Mouse (Mus musculus) cerebellum, adult 2 months (tissue): Measurements from ENCODE around the gene Muc16. TPM values are rescaled to one million over a fixed set of nuclear protein-coding genes. Genes with fewer than 3 reads are reported as not detected.

Experiments
- DNase-seq, 2 experiments: peaks; one replicate each; pipeline ENCODE4 v3.0.0; 2021
- H3K27ac ChIP-seq: fragments of 200-500 bp; 2 replicates; pipeline ENCODE4 v1.5.1; 2012; ENCODE audit warnings: low read length, control low read depth, inconsistent platforms; ENCODE audit not compliant: insufficient read depth
- H3K27me3 ChIP-seq: fragments of 200-500 bp; 2 replicates; pipeline ENCODE4 v1.6.1; 2012; ENCODE audit warnings: inconsistent platforms, mild to moderate bottlenecking, low read length, moderate library complexity; ENCODE audit not compliant: control insufficient read depth, insufficient read depth
- H3K4me1 ChIP-seq: fragments of 200-500 bp; 2 replicates; pipeline ENCODE4 v1.6.1; 2011; ENCODE audit warnings: low read length; ENCODE audit not compliant: control insufficient read depth, insufficient read depth
- H3K4me3 ChIP-seq: fragments of 200-500 bp; replicated peaks from 2 replicates; pipeline ENCODE3; 2011; ENCODE audit warnings: mild to moderate bottlenecking, low read depth, low read length, control low read depth; ENCODE audit not compliant: insufficient read depth
- CTCF ChIP-seq: fragments of 200-500 bp; IDR thresholded peaks from 2 replicates; pipeline ENCODE4 v1.5.1; 2011; ENCODE audit warnings: low read depth, mild to moderate bottlenecking, control low read depth, low read length, moderate library complexity, borderline replicate concordance; ENCODE audit not compliant: insufficient read depth
- POLR2A ChIP-seq: fragments of 200-500 bp; IDR thresholded peaks from 2 replicates; pipeline ENCODE4 v1.6.1; 2011; ENCODE audit warnings: low read length, control low read depth, borderline replicate concordance; ENCODE audit not compliant: insufficient read depth
- WGBS: fragments of 180-500 bp; shearing (Covaris S2); methylation state at CpG from one replicate; pipeline ENCODE4 v1.1.7; 2018; 5-methylcytosine and 5-hydroxymethylcytosine counted together
- polyA plus RNA-seq: library from polyadenylated mRNA; depleted of rRNA; stranded (reverse); fragments of >200 nt; gene quantifications from 2 replicates; pipeline ENCODE4 v1.2.3, GENCODE M21; 2012; rRNA removed

The Muc16 gene
- polyA plus RNA-seq: not detected in 2 replicates

GRCm38 (mm10) chr9:18674480-18675154 is at the start of gene Muc16:
Muc16 (minus strand) TSS chr9:18674530.
- no peak for DNase-seq
- Histone ChIP-seq H3K27me3 (no peaks in the 10 kb centered on the region), H3K4me1 (no peaks in the 10 kb centered on the region), H3K4me3 (no peak within 1 kb of the TSS), H3K27ac (no peak within 1 kb of the TSS)
- no peak for TF ChIP-seq CTCF
- TF ChIP-seq POLR2A: no peak
- 76% methylated on average over 4 of the region's 4 CpGs for WGBS

- Histone ChIP-seq H3K4me3 (no peak overlapping the region), H3K27me3 (no peaks in the 10 kb centered on the region), H3K27ac (no peak overlapping the region), H3K4me1 (no peaks in the 10 kb centered on the region)
- no peak for DNase-seq
- 20% methylated on average over 4 of the region's 4 CpGs for WGBS
- TF ChIP-seq POLR2A: no peak
Observed at GRCm38 (mm10) chr9:18722712-18723099, 48.4 kb upstream of the Muc16 start.

GRCm38 (mm10) chr9:18721931-18722711 is 47.8 kb upstream of the Muc16 start:
- DNase-seq: no peak
- Histone ChIP-seq H3K4me3 (no peak overlapping the region), H3K27me3 (no peaks in the 10 kb centered on the region), H3K27ac (no peak overlapping the region), H3K4me1 (no peaks in the 10 kb centered on the region)
- TF ChIP-seq POLR2A (no peak), CTCF (no peak)
- 20% methylated on average over 6 of the region's 6 CpGs for WGBS

GRCm38 (mm10) chr9:18721011-18721410 is 46.7 kb upstream of the Muc16 start:
- 51% methylated on average over 2 of the region's 2 CpGs for WGBS
- TF ChIP-seq CTCF (no peak), POLR2A (no peak)
- no peak for DNase-seq

GRCm38 (mm10) chr9:18705628-18706027 is 31.3 kb upstream of the Muc16 start:
- TF ChIP-seq POLR2A (no peak), CTCF (no peak)
- H3K27ac ChIP-seq: no peak overlapping the region
- H3K4me3 ChIP-seq: no peak overlapping the region
- H3K4me1 ChIP-seq: no peaks in the 10 kb centered on the region
- no peak for DNase-seq
- H3K27me3 ChIP-seq: no peaks in the 10 kb centered on the region

More at GRCm38 (mm10) chr9:18721011-18721410, 46.7 kb upstream of the Muc16 start:
- H3K27ac ChIP-seq: no peak overlapping the region
- no peaks in the 10 kb centered on the region for H3K27me3 ChIP-seq
- H3K4me3 ChIP-seq: no peak overlapping the region
- H3K4me1 ChIP-seq: no peaks in the 10 kb centered on the region

- H3K27ac ChIP-seq: no peak overlapping the region
- 41% methylated on average over 2 of the region's 2 CpGs for WGBS
- no peak for DNase-seq
- H3K4me1 ChIP-seq: no peaks in the 10 kb centered on the region
- no peaks in the 10 kb centered on the region for H3K27me3 ChIP-seq
- no peak overlapping the region for H3K4me3 ChIP-seq
- TF ChIP-seq POLR2A (no peak), CTCF (no peak)
Observed at GRCm38 (mm10) chr9:18598366-18598765, 76.0 kb downstream of the Muc16 start.

- DNase-seq: no peak
- Histone ChIP-seq H3K4me3 (no peak overlapping the region), H3K27ac (no peak overlapping the region), H3K27me3 (no peaks in the 10 kb centered on the region), H3K4me1 (no peaks in the 10 kb centered on the region)
- TF ChIP-seq CTCF (no peak), POLR2A (no peak)
- 46% methylated on average over 2 of the region's 2 CpGs for WGBS
Observed at GRCm38 (mm10) chr9:18508098-18508497, 166.2 kb downstream of the Muc16 start.

- Histone ChIP-seq H3K27me3 (no peaks in the 10 kb centered on the region), H3K27ac (no peak within 1 kb of the TSS), H3K4me1 (no peaks in the 10 kb centered on the region), H3K4me3 (no peak within 1 kb of the TSS)
- TF ChIP-seq CTCF (no peak), POLR2A (no peak)
- no peak for DNase-seq
- WGBS: 73% methylated on average over 3 of the region's 3 CpGs
Observed at GRCm38 (mm10) chr9:18478168-18478567, 196.2 kb downstream of the Muc16 start, which contains the start of the genes Zfp558 and Mbd3l1. Zfp558 (minus strand) TSS chr9:18478268. Mbd3l1 (plus strand) TSS chr9:18478359.
